Mouse (Mus musculus) monocyte, adult 5-6 weeks (primary cell): Measurements from ENCODE around the gene Cul4a. TPM values are rescaled to one million over a fixed set of nuclear protein-coding genes. Genes with fewer than 3 reads are reported as not detected.

Experiments
- ATAC-seq: fragments of 153-309, 156-312 bp; replicated peaks from 2 replicates; pipeline ENCODE4 v1.8.0; 2017; ENCODE audit warnings: mild to moderate bottlenecking; ENCODE audit not compliant: low TSS enrichment, insufficient number of reproducible peaks, severe bottlenecking, poor library complexity, low FRiP score
- total RNA-seq: library from RNA; stranded (forward); fragments of 200-1000, 200-491, 200-594 nt; gene quantifications from 3 replicates; pipeline ENCODE4 v1.2.3, GENCODE M21; 2017

The Cul4a gene
- 46.1 to 54.5 TPM (median 48.9 TPM) in 3 replicates for total RNA-seq

DNA sequence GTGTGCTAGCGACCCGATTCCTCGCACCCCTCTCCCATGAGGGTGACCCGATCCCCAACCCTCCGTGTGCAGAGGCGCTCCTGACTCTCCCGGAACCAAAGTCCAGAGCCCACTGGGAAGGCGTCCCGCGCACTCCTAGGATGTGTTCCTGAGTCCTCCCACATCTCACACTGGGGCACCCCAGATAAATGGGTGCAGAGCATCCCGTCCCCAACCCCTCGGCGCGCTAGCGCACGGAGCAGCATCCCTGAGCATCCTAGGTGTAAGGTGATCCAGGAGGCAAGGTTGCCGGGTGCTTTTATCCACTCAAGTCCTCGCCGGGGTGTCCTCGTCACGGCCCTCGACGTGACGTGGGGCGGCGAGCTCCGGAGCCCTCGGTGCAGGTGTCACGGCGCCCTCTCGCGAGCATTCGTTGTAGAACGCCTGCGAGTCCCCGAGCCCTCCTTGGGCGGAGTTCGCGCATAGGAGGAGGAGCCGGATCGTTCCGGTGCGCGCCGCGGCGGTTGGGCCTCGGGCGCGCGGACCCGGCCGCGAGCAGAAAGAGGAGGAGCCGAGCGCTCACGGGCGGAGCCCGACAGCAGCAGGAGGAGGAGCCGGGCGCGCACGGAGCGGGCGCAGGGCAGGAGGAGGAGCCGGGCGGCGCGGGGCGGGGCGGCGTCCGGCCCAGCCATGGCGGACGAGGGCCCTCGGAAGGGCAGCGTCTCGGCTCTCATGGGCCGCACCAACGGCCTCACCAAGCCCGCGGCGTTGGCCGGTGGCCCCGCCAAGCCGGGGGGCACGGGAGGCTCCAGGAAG is at the start of gene Cul4a, which contains the start of gene Pcid2:
Gene Cul4a (plus strand): TSS at position 535 of the 795 bp plus-strand sequence.
Gene Pcid2 (minus strand): TSS at position 373 of the 795 bp plus-strand sequence.
- peak; percentile 89 for ATAC-seq

DNA sequence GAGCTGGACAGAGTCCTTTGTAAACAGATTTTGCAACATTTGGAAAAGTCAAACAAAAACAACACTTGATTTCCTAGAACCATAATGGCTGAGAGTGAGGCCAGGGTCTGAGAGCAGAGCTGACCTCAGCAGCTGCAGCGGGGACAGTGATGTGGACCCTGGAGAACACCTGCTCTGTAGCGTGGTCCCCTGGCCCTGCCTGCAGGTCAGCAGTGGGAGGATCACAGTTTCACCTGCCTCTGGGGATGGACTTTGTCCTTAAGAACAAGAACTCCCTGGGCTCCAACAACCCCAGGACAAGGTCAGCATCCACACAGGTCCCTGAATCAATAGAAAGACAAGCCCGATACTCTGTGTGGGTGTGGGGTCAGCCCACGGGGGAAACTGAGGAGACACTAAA is 48.1 kb upstream of the Cul4a start:
- ATAC-seq, result no peak

DNA sequence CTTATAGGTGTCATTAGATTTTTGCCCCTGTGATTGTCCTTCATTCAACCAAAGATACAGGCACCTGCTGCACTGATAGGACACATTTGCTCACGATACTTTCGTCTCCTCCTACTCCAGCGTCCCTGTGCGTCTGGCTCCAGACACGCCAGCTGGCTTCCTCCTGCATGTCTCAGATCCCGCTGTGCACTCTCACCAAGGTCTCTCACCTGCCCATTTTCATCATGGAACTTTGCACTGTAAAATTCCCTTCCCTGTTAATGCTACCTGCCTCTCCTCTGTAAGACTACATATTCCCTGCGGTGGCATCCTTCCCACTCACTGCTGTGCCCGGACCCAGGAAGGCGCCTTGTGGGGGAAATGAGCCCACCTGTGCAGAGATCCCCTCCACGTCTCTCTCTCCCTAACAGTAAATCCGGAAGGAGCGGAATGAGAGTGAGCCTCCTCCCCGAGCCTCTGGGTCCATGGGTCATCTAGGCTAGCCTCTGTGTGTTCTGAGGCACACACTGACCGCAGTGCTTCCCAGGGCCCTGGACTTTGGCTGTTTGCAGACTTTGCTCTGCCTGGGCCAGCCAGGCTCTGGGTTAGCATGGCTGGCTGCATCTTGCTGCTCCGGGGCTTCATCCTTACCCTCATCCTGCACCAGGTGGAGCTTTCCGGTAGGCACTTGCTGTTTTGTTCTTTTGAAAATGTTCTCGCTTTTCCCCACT is 44.8 kb upstream of the Cul4a start, which contains the start of gene Proz:
Gene Proz (plus strand): TSS at position 474 of the 710 bp plus-strand sequence.
- ATAC-seq, result no peak

DNA sequence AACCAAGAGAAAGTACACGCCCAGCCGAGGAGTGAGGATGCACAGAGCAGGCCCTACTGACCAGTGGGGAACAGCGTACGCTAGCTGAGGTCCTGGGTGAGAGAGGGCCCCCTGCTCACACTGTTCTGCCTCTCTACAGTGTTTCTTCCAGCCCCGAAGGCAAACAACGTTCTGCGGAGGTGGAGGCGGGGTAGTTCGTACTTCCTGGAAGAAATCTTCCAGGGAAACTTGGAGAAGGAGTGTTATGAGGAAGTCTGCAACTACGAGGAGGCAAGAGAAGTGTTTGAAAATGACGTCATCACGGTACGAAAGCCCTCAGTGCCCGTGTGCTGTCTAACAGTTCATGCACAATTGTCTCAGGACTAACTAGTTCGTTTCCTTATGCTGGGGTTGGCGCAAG is 42.3 kb upstream of the Cul4a start:
- no peak for ATAC-seq

DNA sequence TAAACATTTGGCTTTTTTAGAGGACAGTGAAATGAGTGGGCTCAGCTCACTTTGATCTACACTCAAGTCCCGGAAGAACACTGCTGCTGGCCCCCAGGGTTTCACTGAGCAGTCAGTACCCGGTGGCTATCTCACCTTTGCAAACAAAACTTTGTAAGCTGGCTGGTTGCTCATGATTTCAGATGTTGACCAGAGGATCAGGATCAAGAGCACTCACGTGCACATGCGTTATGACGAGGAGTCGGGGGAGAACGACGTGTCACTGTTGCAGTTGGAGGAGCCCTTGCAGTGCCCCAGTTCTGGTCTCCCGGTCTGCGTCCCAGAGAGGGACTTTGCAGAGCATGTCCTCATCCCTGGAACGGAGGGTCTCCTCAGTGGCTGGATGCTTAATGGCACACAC is 32.2 kb upstream of the Cul4a start:
- ATAC-seq, result no peak

DNA sequence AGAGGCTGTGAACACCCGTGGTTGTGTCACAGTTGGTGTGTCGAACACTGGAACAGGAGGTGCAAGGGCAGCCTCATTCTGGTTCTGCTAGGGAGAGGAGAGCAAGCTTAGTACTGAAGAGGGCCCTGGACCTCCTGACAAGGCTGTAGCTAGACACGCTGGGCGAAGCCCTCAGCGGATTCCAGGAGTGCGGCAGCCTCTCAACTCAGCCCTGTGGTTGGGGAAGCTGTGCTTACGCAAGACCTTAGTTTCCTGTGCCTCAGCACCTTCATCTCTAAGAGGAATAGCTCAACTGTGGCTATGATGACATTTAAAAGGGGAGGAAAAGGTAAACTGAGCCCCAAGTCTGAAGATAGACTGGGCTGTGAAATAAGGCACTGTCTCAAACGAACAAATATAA is 30.4 kb upstream of the Cul4a start:
- ATAC-seq, result no peak

DNA sequence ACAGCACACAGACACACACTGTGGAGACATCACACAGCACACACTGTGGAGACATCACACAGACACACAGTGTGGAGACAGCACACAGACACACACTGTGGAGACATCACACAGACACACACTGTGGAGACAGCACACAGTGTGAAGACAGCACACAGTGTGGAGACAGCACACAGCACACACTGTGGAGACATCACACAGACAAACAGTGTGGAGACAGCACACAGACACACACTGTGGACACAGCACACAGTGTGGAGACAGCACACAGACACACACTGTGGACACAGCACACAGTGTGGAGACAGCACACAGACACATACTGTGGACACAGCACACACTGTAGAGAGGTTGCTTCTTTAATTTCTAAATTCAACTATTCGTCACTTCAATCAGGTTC is 29.8 kb upstream of the Cul4a start:
- peak; percentile 18; the same call in 1 of the 2 replicates for ATAC-seq

DNA sequence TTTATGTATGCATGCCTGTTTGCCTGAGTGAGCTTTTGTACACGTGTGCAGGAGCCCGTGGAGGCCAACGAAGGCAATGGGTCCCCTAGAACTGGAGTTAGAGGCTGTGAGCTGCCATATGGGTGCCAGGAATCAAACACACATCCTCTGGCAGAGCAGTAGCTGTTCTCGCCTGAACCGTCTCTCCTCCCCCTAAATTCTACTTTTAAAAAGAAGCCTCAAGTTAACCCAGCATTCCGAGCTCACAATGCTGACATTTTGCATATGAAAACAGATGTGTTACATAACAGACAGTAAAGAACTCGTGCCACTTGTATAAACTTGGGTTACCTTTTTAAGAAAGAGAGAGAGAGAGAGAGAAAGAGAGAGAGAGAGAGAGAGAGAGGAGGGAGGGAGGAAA is 27.9 kb upstream of the Cul4a start:
- ATAC-seq, result no peak

DNA sequence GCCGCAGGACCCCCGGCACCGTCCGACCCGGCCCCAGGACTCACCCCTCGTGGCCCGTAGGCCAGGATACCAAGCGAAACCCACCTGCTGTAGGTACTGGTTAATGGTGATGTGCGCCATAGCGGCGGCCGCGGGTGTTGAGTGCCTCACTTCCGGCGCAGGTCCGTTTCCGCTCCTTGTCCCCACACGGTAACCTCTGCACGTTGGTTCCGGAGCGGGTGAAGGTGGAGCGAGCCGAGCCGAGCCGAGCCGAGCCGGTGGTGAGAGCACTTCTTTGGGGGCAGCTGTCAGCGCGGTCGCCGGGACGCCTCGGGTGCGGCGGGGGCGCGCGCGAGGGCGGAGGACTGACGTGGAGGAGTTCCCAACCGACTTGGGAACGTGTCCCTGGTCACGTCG is 732 bp upstream of the Cul4a start:
- peak; percentile 76 for ATAC-seq

DNA sequence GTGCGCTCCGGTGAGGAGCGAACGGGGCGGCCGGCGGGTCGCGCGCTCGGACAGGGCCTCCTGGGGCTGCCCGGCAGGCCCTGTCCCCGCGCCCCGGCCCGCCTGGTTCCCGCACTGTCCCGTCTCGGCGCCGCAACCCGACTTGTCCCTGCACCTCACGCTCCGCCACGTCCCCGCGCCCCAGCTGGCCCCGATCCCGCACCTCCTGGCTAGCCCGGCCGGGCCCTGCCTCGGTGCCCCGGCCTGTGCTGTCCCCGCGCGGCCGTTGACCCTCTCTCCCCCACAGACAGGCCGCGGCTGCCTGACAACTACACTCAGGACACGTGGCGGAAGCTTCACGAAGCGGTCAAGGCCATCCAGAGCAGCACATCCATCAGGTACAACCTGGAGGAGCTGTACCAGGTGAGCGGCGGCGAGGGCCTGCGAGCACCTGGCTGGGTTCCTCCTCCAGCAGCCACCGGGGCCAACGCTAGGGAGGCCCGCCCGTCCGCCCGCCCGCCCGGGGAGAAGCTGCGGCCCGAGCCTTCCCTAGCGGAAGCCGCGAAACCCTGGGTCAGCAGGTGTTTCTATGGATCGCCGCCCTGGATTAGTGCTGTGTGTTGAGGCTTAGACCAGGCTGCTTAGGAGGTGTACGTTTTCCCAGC is 609 bp downstream of the Cul4a start:
- ATAC-seq, result no peak

DNA sequence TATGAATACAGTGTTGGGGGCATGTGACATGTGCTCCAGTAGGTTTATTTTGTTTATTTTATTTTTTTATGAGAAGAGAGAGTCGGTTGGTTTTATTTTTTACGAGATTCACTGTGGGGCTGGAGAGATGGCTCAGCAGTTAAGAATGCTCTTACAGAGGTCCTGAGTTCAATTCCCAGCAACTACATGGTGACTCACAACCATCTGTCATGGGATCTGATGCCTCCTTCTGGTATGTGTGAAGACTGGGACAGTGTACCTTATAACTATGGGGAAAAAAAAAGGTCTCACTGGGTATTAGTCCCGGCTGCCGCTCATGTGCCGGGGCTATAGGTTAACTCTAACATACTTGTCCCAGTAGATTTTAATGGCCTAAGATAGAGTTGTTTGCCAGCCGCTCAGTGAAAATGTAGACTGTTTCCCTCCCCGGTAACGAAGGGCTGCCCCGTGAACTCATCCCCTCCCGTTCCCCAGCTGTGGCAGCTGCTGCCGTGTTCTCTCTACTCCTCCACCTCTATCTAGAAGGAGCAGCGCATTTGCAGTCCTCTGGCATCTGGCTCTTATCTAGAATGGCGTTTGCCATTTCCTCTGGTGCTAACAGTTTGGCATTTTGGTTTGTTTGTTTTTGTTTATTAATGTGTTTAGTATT is 2.7 kb downstream of the Cul4a start:
- no peak for ATAC-seq

DNA sequence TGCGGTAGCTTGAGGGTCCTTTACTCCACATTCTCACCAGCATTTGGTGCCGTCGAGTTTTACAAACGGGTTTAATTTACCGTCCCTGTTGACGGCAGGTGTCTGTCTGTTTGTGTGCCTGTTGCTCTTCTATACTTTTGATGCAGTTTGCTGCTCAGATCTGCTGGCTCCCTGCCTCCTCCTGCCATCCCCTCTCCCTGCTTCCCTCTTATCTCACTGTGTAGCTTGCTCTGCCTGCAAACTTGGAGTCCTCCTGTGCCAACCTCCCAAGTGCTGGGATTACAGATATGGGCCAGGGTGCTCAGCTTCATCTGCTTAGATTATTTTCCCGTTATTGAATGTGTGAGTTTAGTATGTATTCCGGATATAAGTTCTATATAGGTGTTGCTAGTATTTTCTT is 3.5 kb downstream of the Cul4a start:
- no peak for ATAC-seq

DNA sequence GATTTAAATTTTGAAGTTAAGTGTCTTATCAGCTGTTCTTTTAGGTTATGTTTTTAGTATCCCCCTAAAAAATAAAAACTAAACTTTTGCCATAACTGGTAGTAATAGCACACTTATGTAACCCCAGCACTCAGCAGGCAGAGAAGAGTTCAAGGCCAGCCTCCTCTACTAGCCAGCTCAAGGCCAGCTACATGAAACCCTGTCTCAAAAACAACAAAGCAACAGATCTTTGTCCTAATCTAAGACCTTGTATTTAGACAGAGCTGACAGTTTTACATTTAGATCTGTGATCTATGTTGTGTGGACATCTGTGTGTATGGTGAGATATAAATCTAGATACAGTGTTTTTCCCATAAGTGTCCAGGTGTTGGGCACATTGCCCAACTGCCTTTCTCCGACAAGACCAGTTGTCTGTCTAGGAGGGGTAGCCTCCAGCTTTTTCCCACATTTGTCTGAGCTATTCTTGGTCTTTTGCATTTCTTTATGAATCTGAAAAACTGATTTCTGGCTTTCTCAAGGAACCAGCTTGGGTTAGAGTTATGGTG is 4.1 kb downstream of the Cul4a start:
- no peak for ATAC-seq

DNA sequence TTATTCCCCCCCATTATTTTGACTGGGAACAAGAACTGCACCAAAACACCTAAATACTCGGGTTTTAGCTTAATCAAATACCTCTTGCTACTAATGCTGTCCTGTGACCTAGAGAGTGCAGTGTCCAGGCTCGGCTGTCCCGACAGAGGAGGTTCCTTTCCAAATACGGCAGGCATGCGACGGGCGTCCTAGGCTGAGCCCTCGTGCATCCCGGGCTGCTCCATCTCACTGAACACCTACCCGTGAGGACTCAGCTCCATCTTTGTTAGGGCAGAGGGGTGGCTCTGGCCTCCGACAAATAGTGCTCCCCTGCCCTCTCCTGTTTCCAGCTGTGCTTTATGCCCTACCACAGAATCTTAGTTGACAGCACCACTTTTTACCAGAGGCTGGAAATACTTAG is 6.5 kb downstream of the Cul4a start:
- no peak for ATAC-seq

DNA sequence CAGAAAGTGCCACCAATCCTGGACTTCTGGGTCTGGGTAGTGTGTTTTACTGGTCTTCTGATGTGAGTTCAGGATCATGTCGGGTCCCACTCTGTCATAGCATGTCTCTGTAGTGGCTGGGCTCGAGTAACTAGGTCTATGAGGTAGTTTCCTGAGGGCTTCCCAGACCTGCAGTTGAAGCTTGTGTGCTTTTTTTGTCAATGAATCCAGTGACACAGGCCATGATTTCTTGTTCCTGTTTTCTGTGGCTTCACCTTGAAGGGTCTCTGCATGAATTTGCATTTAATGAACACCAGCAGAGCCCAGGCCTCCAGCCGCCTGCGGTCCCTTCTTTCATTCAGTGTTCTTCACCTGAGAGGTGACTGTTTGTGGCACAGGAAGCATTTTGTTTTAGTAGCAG is 7.8 kb downstream of the Cul4a start:
- no peak for ATAC-seq

DNA sequence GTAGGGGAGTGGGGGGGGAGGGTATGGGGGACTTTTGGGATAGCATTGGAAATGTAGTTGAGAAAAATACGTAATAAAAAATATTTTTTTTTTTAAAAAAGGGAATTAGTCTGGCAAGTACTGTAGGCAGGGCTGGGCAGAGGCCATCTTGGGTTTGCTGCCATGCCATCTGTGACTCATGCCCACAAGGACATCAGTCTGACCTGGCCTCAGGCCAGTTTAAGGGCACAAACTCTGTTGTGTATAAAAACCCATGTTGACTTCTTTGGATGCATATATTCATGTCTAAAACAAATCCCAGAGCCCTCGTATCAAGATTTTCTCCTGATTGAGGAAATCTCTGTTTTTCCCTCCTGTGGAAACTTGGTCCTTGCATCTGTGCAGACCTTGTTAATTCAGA is 11.7 kb downstream of the Cul4a start:
- ATAC-seq, result no peak

DNA sequence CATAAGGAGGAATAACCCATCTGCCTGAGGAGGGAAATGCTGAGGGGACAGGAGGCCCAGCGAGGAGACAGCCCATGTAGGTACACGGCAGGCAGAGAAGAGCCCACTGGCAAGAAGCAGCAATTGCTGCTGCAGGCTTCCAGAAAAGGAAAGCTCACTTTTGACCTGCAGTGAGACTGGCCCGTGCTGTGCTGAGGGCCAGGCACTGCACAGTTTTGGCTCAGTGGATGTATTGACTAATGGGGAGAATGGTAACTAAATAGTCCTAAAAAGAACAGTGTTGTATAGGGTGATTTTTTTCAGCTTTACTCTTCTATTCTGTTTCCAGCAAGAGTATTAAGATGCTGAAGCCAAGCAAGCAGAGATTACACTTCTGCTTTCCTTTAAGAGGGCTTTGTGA is 13.1 kb downstream of the Cul4a start:
- ATAC-seq, result no peak

DNA sequence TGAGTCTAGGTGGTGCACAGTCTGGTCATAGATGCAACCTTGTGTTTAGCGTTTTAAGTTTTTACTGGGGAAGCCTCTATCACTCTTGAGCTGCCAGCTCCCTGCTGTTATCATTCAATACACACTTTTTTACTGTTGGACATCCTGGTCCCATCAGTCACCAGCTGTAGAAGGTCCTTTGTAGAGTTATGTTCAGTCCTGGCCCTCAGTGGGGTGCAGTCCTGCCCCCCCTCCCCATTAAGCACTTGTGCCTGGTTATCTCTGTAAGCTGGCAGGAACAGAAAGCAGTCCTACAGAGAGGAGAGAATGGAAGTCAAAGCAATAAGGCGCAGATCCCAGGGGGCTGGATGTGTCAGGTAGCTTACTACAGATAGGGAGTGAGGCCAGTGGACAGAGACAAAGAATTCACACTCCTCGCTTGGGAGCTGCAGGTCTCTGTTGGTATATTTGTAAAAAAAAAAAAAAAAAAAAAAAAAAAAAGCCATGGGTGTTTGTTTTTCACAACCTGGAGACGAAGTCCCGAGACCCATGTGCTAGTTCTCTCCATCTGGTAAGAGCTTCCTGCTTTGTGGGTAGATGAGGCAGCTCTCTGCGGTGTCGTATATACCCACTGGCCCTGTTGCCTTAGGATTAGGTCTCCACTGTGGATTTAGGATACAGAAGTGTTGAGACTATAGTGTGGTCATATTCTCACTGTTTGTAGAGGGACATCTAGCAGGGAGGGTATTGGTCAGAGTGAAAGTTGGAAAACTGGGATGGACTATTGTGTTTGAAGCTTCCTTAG is 15.7 kb downstream of the Cul4a start:
- ATAC-seq, result no peak
